Mouse (Mus musculus): Measurements from ENCODE around the gene Rnf215. TPM values are rescaled to one million over a fixed set of nuclear protein-coding genes. Genes with fewer than 3 reads are reported as not detected.
A peak's percentile ranks its signal among the peaks of the same experiment; 100 is the strongest.
"Not testable (repeated sequence)": the region's sequence is repeated elsewhere in the genome, so short reads cannot be mapped to it uniquely, and the experiment has no call there.

The Rnf215 gene
- polyA plus RNA-seq, 1 experiment = 8.0 TPM

- Histone ChIP-seq H3K4me3 (ENCODE audit: low read depth, low read length) (no peak overlapping the region), H3K27me3 (ENCODE audit: control insufficient read depth, insufficient read depth, low read length, poor library complexity, severe bottlenecking) (no peaks in the 10 kb centered on the region), H3K9me3 (replicated peaks; ENCODE audit: control insufficient read depth, insufficient read depth, low read length, poor library complexity, severe bottlenecking) (no peaks in the 10 kb centered on the region), H3K4me1 (ENCODE audit: control insufficient read depth, insufficient read depth, low read length) (no peaks in the 10 kb centered on the region), H3K36me3 (ENCODE audit: control insufficient read depth, insufficient read depth, low read length, poor library complexity, severe bottlenecking) (no peaks in the 10 kb centered on the region), H3K9ac (ENCODE audit: low read depth, poor library complexity, severe bottlenecking) (no peak overlapping the region), H3K27ac (ENCODE audit: insufficient read depth, low read length) (no peak overlapping the region)
- TF ChIP-seq POLR2A (IDR thresholded peaks at IDR 0.05; ENCODE audit: insufficient read depth, low read length) (no peak), CTCF (IDR thresholded peaks at IDR 0.05; ENCODE audit: low read depth, low read length) (no peak), EP300 (IDR thresholded peaks at IDR 0.05; ENCODE audit: insufficient read depth, low read depth, low read length) (no peak)
Measured at GRCm38 (mm10) chr11:4121691-4122090, 13.3 kb upstream of the Rnf215 start.

GRCm38 (mm10) chr11:4122226-4122625 lies 12.8 kb upstream of the Rnf215 start:
- no peaks in the 10 kb centered on the region for H3K36me3 ChIP-seq (ENCODE audit: control insufficient read depth, insufficient read depth, low read length, poor library complexity, severe bottlenecking)
- no peak overlapping the region for H3K9ac ChIP-seq (ENCODE audit: low read depth, poor library complexity, severe bottlenecking)
- 0 out of 2 replicates have a peak overlapping the region, but pooled peaks have one; percentile 34 for H3K4me3 ChIP-seq (ENCODE audit: low read depth, low read length)
- H3K27ac ChIP-seq (ENCODE audit: insufficient read depth, low read length) = no peak overlapping the region
- no peaks in the 10 kb centered on the region for H3K27me3 ChIP-seq (ENCODE audit: control insufficient read depth, insufficient read depth, low read length, poor library complexity, severe bottlenecking)
- H3K9me3 ChIP-seq (replicated peaks; ENCODE audit: control insufficient read depth, insufficient read depth, low read length, poor library complexity, severe bottlenecking) = no peaks in the 10 kb centered on the region
- no peaks in the 10 kb centered on the region for H3K4me1 ChIP-seq (ENCODE audit: control insufficient read depth, insufficient read depth, low read length)
- no peak for TF ChIP-seq CTCF (IDR thresholded peaks at IDR 0.05; ENCODE audit: low read depth, low read length)
- TF ChIP-seq EP300 (IDR thresholded peaks at IDR 0.05; ENCODE audit: insufficient read depth, low read depth, low read length) = no peak
- TF ChIP-seq POLR2A (IDR thresholded peaks at IDR 0.05; ENCODE audit: insufficient read depth, low read length) = no peak

- H3K36me3 ChIP-seq (ENCODE audit: control insufficient read depth, insufficient read depth, low read length, poor library complexity, severe bottlenecking) = no peaks in the 10 kb centered on the region
- H3K4me3 ChIP-seq (ENCODE audit: low read depth, low read length) = peak within 1 kb of the TSS; percentile 34
- no peaks in the 10 kb centered on the region for H3K4me1 ChIP-seq (ENCODE audit: control insufficient read depth, insufficient read depth, low read length)
- no peaks in the 10 kb centered on the region for H3K9me3 ChIP-seq (replicated peaks; ENCODE audit: control insufficient read depth, insufficient read depth, low read length, poor library complexity, severe bottlenecking)
- H3K27me3 ChIP-seq (ENCODE audit: control insufficient read depth, insufficient read depth, low read length, poor library complexity, severe bottlenecking) = no peaks in the 10 kb centered on the region
- TF ChIP-seq POLR2A (IDR thresholded peaks at IDR 0.05; ENCODE audit: insufficient read depth, low read length) = peak; percentile 72
- no peak for TF ChIP-seq EP300 (IDR thresholded peaks at IDR 0.05; ENCODE audit: insufficient read depth, low read depth, low read length)
- H3K9ac ChIP-seq (ENCODE audit: low read depth, poor library complexity, severe bottlenecking) = peak within 1 kb of the TSS; percentile 65
- H3K27ac ChIP-seq (ENCODE audit: insufficient read depth, low read length) = peak within 1 kb of the TSS; percentile 49; the same call in 1 of the 2 replicates
Measured at GRCm38 (mm10) chr11:4122742-4123579, 12.0 kb upstream of the Rnf215 start, which contains the start of gene Sec14l2. Gene Sec14l2, minus strand, starts transcription at chr11:4123415.

GRCm38 (mm10) chr11:4123922-4124321 lies 11.1 kb upstream of the Rnf215 start:
- TF ChIP-seq CTCF (IDR thresholded peaks at IDR 0.05; ENCODE audit: low read depth, low read length) = peak; percentile 89
- TF ChIP-seq POLR2A (IDR thresholded peaks at IDR 0.05; ENCODE audit: insufficient read depth, low read length) = no peak
- TF ChIP-seq EP300 (IDR thresholded peaks at IDR 0.05; ENCODE audit: insufficient read depth, low read depth, low read length) = no peak
- Histone ChIP-seq H3K9me3 (replicated peaks; ENCODE audit: control insufficient read depth, insufficient read depth, low read length, poor library complexity, severe bottlenecking) (no peaks in the 10 kb centered on the region), H3K27me3 (ENCODE audit: control insufficient read depth, insufficient read depth, low read length, poor library complexity, severe bottlenecking) (no peaks in the 10 kb centered on the region), H3K9ac (ENCODE audit: low read depth, poor library complexity, severe bottlenecking) (0 out of 2 replicates have a peak overlapping the region, but pooled peaks have one; percentile 65), H3K4me1 (ENCODE audit: control insufficient read depth, insufficient read depth, low read length) (no peaks in the 10 kb centered on the region), H3K36me3 (ENCODE audit: control insufficient read depth, insufficient read depth, low read length, poor library complexity, severe bottlenecking) (no peaks in the 10 kb centered on the region), H3K4me3 (ENCODE audit: low read depth, low read length) (no peak overlapping the region), H3K27ac (ENCODE audit: insufficient read depth, low read length) (no peak overlapping the region)

- Histone ChIP-seq H3K4me1 (ENCODE audit: control insufficient read depth, insufficient read depth, low read length) (peaks cover 2% of the 10 kb centered on the region), H3K36me3 (ENCODE audit: control insufficient read depth, insufficient read depth, low read length, poor library complexity, severe bottlenecking) (no peaks in the 10 kb centered on the region), H3K27ac (ENCODE audit: insufficient read depth, low read length) (no peak overlapping the region), H3K27me3 (ENCODE audit: control insufficient read depth, insufficient read depth, low read length, poor library complexity, severe bottlenecking) (no peaks in the 10 kb centered on the region), H3K4me3 (ENCODE audit: low read depth, low read length) (no peak overlapping the region), H3K9ac (ENCODE audit: low read depth, poor library complexity, severe bottlenecking) (no peak overlapping the region), H3K9me3 (replicated peaks; ENCODE audit: control insufficient read depth, insufficient read depth, low read length, poor library complexity, severe bottlenecking) (no peaks in the 10 kb centered on the region)
- TF ChIP-seq POLR2A (IDR thresholded peaks at IDR 0.05; ENCODE audit: insufficient read depth, low read length) (no peak), CTCF (IDR thresholded peaks at IDR 0.05; ENCODE audit: low read depth, low read length) (peak; percentile 1)
Measured at GRCm38 (mm10) chr11:4127059-4127458, 7.9 kb upstream of the Rnf215 start.

- H3K4me1 ChIP-seq (ENCODE audit: control insufficient read depth, insufficient read depth, low read length) = not testable (repeated sequence)
Measured at GRCm38 (mm10) chr11:4128461-4128860, 6.5 kb upstream of the Rnf215 start.

More at GRCm38 (mm10) chr11:4128461-4128860, 6.5 kb upstream of the Rnf215 start:
- not testable (repeated sequence) for H3K9me3 ChIP-seq (replicated peaks; ENCODE audit: control insufficient read depth, insufficient read depth, low read length, poor library complexity, severe bottlenecking); H3K9ac ChIP-seq (ENCODE audit: low read depth, poor library complexity, severe bottlenecking); H3K27ac ChIP-seq (ENCODE audit: insufficient read depth, low read length); H3K4me3 ChIP-seq (ENCODE audit: low read depth, low read length); H3K36me3 ChIP-seq (ENCODE audit: control insufficient read depth, insufficient read depth, low read length, poor library complexity, severe bottlenecking); H3K27me3 ChIP-seq (ENCODE audit: control insufficient read depth, insufficient read depth, low read length, poor library complexity, severe bottlenecking)

Data from ES-Bruce4 (cell line).